Mouse (Mus musculus) urinary bladder, postnatal 36 days (tissue): ENCODE results near the gene Pard3.
A peak's percentile ranks its signal among the peaks of the same experiment; 100 is the strongest.

Experiments
- DNase-seq, 2 experiments: peaks; one replicate each; pipeline ENCODE4 v3.0.0; 2022; ENCODE audit warnings: low spot score in 2 of 2, mixed read lengths in 1 of 2

The Pard3 gene

DNA sequence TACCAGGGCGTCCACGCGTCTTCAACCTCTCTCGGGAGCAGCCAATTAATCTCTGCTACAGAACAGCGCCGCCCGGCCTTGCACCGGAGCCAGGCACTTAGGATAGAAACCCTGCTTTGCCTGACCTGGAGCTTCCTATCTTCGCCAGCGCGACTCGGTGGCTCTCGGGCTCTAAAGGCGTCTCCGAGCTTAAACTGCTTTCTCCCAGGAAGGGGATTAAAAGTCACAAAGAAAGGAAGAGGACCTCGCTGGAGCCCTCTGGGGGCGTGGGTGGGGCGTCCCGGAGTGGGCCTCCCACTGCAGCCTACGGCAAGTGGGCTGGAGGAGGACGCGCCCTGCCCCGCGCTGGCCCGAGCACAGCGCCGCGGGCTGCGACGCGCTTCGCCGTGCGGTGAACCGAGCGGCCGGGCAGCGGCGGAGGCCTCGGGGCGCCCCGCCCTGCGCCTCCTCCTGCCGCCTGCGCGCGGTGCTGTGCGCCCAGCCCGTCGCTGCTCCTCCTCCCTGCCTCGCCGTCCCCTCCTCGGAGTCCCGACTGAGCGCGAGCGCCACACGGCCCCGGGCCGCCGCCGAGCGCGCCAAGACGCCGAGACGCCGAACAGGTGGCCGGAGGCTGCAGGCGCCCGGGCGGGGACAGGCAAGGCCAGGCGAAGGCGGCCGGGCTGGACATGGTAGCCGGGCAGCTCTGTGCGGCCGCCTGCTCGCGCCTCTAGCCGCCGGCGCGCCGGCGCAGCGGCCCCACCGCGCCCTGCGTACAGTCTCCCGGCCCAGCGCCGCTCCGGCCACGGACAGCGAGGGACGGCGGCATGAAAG lies at the start of gene Pard3:
Gene Pard3, plus strand, starts transcription at position 343 of the 810 bp plus-strand sequence.
- DNase-seq = peak; percentile 70 to 78

DNA sequence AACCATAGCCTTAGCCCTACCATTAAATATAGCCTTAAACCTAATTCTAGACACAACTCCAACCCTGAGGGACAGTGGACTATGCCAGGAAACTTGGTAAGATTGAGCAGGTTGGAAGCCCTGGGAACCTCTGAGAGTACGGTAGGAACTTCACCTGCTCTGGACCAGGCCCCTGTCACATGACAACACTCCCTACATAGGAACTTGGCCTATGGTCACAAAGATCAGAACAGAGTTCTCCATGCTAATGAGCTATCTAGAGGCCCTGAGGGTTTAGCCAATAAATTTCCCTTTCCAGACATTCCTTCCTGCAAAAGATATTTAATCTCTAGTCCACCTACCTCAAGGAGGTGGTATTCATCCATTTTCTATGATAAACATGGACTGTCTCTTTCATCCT lies 41.9 kb upstream of the Pard3 start:
- no peak for DNase-seq

DNA sequence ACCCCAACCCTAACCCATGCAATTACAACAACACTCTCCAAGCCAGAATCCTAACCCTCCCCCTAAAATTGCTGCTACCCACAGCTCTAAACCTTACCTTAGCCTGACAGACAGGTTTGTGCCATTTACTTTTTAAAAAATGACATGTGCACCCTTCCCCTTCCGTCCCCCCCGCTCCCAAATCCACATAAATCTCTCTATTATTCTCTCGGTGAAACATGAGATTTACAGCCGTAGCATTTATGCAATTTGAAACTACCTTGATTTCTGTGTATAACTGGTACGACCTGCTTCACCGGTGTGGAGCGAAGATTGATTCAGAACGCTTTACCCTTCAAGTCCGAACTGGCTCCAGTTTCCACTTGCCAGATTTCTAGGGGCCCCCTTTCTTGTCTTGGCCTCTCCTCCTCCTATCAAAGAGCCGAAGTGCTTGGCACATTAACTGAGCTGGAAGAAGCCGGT lies 38.4 kb upstream of the Pard3 start:
- peak; percentile 72 for DNase-seq

DNA sequence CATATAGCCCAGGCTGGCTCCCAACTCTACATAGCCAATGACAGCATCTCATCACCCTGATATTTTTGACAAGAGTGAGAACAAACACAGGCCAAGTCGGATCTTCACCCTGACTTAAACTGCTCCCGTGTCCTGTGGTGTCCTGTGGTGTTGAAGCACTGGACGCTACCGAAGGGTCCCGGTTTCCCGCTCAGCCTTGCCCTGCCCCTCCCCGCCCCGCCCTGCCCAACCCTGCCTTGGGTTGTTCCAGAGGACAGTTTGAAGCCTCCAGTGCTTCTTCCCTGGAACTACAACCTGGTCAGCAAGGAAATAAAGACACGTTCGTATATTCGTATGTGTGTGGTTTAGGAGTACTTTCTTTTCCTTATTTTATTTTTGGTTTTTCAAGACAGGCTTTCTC lies 37.9 kb upstream of the Pard3 start:
- no peak for DNase-seq

DNA sequence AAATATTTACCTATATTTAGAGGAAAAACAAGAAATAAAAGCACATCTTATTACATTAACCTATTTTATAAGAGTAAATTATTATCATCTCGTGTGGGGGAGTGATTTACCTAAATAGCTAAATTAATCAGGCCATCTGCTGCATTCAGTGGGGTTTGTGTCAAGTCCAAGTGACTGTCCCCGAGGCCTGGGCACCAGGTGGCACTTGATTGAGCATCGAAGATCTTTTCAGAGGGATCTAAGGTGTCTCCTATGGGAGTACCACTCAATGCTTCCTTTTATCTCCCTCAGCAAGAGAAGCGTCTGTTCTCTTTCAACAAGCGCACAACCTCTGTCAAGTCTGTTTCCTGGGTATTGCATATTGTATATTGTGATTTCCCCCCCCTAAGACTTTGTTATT lies 32.2 kb upstream of the Pard3 start:
- DNase-seq = no peak

DNA sequence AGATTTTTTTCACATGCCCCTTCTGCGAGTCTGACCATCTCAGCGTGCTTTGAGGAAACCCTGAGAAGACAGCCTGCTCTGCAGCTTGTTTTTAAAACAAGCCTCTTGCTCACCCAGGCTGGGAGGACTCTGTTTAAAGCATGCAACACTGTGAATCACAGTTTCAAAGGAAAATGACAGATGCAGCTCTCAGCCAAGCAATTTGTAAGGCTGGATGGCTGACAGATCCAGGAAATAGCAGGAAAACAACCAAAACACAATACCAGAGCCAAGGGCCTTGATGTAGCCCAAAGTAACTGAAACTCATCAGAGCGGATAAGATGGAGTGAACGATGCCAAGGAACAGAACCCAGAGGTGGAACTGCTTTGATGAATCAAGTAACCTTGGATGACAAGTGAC lies 24.8 kb upstream of the Pard3 start:
- DNase-seq = no peak

DNA sequence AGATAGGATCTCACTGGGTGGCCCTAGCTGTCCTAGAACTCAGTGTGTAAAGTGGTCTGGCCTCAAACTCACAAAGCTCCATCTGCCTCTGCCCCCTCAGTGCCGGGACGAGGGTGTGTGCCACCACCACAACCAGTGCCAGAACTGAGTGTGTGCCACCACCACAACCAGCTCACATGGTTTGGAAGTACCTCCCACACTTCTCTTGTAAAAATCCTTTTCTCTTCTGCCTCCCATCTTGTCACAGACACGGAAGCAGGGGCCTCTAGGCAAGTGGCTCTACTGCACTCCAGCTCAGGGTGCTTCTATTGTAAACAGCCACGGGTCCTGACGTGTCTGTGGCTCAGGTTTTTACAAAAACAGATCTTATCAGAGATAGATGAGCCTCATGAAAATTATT lies 13.7 kb upstream of the Pard3 start:
- no peak for DNase-seq

DNA sequence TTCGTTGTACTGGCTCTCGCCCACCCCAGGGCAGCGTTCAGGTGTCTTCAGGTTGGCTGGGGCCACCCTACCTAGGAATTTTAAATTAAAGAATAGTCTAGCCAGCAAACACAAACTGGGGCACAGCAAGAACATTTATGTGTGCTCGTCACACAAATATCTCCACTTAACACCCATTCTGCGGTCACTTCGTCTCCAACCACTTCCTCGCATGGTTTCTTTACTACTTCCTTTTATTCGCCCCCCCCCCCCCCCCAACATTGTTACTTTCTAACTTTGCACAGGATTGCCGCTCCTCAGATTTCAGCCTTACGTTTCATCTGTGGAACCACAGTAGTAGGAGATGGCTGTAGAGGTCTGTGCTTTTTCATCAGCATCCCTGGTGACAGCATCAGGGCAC lies 11.6 kb upstream of the Pard3 start:
- no peak for DNase-seq

DNA sequence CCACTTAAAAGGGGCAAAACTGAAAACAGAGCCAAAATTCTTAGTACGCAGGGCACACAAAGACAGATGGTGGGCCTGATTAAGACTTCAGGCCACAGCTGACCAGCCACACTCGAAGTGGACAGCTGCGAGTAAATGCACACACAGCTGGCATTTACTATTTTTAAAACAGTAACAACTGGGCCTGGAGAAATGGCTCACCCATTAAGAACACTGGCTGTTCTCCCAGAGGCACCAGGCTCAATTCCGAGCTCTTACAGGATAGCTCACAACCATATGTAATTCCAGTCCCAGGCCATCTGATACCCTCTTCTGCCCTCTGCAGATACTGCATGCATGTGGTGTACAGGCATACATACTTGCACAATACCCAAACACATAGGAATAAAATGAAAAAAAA lies 8.6 kb upstream of the Pard3 start:
- no peak for DNase-seq

DNA sequence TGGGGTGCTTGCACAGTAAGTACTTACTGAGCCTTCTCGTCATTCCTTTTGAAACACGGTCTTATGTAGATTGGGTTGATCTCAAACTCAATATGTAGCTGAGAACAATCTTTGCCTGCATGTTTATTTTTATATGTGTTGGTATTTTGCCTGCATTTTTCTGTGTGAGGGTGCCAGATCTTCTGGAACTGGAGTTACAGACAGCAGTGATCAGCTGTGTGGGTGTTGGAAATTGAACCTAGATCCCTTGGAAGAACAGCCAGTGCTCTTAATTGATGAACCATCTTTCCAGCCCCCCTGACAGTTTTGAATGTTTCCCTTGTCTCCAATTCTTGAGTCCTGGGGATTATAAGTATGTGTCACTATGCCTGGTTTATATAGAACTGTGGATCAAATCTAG lies 4.9 kb upstream of the Pard3 start:
- DNase-seq = no peak

DNA sequence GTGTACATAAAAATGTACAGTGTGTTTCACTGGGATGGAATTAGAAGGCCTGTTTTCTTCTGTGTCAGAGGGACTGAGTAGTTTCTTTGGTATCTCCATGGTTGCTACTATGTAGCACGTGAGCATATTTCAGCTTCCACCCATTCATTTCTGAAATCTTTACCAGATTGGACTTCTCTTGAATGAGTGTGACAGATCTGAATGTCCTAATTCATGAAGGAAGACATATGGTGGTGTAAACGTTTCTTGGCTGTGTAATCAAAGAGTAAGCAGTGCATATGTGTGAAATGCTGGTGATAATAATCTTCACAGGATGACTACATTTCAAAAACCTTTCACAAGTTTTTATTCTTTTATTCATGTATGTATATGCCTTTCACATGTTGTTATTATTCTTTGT lies 3.9 kb upstream of the Pard3 start:
- no peak for DNase-seq

DNA sequence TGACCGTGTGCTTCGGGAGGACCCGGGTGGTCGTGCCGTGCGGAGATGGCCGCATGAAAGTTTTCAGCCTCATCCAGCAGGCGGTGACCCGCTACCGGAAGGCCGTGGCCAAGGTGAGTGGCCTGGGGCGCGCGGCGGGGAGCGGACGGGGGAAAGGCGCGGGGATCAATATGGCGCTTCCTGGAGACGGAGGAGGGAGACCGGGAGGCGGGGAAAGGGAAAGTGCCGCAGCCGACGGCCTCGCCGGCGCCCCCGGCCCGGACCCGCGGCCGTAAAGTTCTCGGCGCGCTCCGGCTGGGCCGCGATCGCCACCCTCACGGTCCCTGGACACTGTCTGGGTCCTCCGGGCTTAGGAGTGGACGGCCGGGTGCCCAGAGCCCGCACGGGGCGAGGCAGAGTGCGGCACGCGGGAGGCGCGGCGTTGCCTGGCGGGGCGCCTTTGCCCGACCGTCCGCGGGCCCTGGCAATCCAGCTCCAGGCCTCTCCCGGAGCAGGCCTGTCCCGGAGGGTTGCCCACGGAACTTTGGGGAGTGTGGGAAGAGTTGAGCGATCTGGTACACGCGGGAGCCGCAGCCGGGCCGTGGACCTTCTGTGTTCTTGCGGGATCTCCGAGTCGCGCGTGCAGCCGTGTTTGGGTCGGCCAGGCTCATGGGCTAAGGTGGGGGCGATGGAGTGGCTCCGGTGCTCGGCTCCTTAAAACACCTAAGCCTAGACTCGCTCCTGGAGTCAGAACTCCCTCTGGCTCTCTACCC lies 844 bp downstream of the Pard3 start:
- DNase-seq = peak; percentile 45 to 54

DNA sequence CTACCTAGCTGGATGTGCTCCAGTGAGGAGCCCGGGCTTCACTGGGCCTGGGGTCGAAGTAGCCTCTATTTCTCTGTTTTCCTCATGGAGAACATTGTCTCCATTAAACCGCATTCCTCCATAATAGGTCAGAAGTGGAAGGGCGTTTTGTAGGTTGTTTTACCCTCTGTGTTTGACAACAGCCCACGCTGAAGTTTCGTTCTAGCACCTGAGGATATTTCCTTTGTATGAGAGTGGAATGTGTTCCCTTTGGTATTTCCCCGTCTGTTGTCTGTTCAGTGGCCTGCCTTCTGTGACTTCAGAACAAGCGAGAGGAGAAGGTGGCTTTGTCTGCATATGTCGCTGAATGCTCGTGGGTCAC lies 1.4 kb downstream of the Pard3 start:
- DNase-seq = no peak

DNA sequence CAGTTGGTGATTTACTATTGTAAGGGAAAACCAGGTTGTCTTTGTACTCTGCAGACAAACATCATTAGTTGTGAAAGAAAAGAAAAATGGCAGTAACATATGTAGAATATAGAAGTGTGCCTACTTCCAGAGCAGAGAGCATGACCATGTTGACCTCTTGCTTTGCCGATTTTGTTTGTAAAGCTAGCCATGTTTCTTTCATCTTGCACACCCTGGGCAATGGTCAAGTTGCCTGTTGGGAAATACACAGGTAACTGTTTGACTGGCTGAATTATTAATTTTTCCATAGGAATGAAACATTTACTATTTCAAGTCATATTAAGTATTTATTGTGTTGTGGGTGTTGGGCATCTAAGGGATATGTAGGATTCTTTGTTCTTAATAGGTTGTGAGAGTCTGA lies 2.1 kb downstream of the Pard3 start:
- no peak for DNase-seq

DNA sequence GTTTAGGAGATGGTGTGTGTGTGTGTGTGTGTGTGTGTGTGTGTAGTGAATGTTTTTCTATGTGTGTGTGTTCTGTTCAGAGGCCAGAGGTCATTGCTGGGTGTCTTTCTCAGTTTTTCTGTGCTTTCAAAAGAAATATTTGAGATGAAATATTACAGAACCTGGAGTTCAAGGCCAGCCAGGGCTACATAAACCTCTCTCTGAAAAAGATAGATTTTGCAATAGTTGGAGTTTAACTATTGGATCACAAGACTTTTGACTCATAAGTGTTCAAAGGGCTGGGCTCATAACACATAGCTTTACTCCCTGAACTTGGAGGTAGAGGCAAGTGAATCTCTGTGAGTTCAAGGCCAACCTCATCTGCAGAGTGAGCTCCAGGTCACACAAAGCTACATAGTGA lies 2.8 kb downstream of the Pard3 start:
- no peak for DNase-seq

DNA sequence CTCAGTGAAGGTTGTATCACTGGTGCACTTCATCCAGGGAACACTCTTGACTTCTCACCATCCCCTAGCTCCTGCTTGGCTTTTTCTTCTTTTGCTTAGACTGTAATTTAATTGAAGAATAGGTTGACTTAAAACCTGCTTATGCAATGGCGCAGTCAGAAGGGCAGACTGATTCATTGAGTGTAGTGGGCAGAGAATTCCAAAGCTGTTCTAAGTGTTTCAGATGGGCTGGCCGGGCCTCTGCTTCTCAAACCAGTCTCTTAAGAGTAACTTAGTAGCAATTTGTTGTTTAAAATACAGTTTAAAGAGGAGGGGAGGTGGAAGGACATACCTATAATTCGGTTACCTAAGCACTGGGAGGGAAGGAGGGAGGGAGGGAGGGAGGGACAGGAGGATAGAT lies 5.0 kb downstream of the Pard3 start:
- no peak for DNase-seq

DNA sequence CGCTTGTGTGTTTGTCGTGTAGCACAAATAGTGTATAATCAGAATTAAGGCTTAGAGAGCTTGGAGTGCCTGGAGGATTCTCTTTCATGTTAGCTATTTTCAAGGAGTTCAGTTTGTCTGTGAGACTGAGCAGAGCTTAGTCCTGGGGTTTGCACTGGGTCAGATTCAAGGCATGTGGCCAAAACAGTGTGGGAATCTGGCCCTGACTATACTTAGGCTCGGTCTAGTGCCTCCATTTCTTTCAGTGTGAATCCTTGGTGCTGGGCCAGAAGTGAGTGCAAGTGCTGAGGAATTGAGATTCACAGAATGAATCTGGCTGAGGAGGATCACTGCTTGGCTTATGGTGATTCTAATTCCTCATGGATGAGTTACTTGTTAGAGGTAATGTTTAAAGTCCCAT lies 6.5 kb downstream of the Pard3 start:
- peak in 1 of 2 experiments; percentile 20 for DNase-seq

DNA sequence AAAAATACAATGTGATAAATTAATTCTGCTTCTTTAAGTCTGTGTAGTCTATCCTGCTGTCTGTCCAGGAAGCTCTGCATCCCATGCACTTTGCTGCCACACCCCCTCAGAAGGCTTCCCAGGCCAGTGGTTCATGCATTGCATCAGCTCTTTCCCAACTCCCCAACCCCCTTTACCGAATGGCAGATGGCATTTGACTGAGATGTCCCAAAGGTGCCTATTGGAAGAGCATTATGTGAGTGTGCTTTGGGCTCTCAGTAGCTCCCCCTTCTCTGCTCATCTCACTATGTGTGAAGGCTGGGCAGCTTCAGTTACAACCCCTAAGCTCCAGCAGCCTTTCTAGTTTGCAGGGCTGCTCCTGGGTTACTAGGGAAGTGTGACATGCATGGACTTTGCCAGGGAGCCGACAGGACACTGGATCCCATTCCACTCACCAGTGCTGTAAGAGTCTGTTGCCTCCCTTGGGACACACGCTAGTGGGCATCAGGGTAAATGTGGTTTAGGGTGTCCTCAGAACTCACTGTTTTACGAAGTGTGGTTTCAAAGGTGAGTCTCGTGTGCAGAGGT lies 9.4 kb downstream of the Pard3 start:
- no peak for DNase-seq

DNA sequence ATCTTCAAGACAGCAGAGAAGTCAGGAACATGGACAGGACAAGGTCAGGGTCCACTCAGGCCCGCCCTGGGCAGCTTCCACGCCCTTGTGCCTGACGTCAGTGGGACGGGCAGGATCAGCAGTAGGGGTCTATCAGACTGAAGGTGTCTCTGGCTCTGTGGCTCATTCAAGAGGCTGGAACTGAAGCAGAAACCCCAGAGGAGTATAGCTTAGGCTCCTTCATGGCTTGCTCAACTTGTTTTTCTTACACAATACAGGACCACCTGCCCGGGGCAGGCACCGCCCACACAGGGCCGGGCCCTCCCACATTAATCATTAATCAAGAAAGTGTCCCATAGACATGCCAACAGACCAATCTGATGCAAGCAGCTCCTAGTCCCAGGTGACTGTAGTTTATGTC lies 12.8 kb downstream of the Pard3 start:
- DNase-seq = peak; percentile 36 to 57

DNA sequence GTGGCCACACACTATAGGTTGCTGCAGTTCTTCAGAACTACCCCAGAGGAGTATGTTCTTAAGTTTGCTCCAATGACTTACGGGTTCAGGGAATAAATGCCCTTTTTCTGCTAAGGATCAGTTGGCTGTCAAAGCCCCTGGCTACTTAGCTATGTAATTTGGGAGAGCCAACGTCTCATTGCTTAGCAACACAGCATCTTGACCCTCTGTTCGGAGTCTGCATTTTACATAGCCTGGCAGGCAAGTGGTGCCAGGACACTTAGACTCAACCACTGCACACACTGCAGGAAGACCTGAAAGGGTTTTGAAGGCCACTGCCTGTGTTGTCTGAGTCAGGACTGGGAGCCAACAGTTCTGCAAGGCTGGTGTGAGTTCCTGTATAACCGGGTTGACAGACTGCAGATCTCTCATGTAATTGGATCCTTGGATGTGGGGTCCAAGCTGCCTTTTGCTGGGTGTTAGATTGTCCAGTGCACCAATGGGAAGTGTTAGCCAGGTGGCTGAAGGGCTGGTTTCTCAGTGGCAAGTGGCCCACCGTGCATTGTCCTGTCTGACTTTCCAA lies 15.6 kb downstream of the Pard3 start:
- no peak for DNase-seq

DNA sequence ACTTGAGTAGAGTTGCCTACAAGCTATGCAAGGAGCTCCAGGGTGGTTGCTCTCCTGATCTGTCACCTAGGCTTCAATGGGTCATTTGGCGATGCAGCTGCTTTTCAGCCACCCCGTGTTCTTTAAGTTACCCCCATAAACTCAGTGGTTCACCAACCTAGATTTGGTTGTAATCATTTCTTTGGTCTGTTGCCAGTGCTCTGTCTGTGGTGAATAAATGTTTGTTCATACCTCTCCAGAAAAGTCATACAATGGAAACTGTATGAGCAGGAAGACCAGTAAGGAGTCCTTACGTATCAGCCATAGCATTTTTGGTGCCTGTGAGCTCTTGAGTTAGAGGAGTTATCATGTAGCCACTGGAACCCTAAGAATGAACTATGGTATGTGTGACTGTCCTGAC lies 17.6 kb downstream of the Pard3 start:
- no peak for DNase-seq

DNA sequence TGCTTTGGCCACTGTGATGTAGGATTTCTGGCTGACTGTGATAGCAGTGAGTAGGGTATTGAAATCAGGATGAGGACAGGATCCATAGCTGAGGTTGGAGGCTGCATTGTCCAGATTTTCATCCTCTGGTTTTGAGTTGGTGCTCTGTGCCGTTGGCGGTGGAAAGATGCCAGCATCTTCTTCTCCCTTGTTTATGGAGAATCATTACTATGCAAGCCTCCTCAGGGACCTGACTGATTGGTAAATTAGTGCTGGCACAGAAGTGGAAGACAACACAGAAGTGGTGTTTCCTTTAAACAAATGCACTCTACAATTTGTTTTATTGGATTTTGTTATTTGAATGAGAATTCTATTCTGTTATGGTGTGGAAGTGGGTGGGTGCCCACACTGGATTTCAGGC lies 18.8 kb downstream of the Pard3 start:
- no peak for DNase-seq

DNA sequence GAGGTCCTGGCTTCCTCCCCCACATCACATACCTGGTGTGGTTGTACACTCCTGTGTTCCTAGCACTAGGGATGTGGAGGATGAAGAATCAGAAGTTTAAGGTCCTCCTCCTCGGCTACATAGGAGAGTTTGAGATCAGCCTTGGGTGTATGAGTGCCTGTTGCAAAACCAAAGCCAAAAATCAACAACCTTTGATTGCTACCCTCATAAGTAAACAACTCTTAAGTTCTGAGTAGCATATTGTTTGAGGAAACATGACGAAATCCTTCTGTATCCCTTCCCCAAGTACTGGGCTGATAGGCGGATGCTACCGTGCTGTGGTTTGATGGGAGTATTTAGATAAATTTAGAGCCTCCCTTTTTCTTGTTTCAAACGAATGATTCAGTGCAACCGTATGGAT lies 20.9 kb downstream of the Pard3 start:
- DNase-seq = no peak
